Mouse (Mus musculus): ENCODE measurements around the gene Pde2a.

DNA sequence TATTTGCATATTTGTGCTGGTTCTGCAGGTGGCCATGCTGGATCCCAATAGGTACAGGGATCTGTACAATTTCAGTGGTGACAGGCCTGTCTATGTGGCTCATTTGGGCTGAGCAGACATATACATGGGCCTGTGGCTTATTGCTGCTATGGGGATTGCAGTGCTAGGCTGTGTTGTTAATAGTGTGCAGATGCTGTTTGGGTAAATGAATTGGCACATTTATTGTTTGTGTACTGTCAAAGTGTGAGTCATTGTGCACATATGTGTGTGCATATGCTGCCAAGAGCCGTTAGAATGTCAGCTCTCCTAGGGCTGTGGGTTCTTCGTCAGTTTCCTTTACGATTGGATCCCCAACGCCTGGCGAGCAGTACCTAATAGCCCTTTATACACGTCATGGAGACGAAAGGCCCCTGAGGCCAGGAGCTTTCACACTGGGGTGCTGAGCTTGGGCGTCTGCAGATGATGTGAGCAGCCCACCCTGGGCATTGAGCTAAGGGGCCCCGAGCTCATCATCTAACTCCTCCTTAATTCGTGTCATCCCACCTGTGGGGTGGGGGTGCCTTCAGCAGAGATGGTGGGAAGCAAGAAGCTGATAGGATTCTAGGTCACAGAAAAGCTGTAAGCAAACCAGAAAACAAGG is 44.7 kb upstream of the Pde2a start:
- TF ChIP-seq CTCF (IDR thresholded peaks at IDR 0.05; ENCODE audit: control insufficient read depth, insufficient read depth, low read length) = no peak
- TF ChIP-seq POLR2A (IDR thresholded peaks at IDR 0.05; ENCODE audit: borderline replicate concordance, control insufficient read depth, low read depth, low read length) = no peak
